Mouse (Mus musculus): ENCODE data around the gene Gm4450. TPM values are rescaled to one million over a fixed set of nuclear protein-coding genes. Genes with fewer than 3 reads are reported as not detected.

Gm4450 gene
- polyA plus RNA-seq, 1 experiment from 2014 or later = 0.19 TPM

GRCm38 (mm10) chr3:98426749-98427148, 30.2 kb downstream of the Gm4450 start:
- Histone ChIP-seq H3K4me3 (ENCODE audit: low read length) (peak overlapping the region; percentile 64), H3K9me3 (ENCODE audit: control insufficient read depth, low read length) (no peaks in the 10 kb centered on the region), H3K27ac (ENCODE audit: low read depth, low read length) (no peak overlapping the region; the same call in 1 of the 2 replicates), H3K9ac (ENCODE audit: low read depth, low read length) (peak overlapping the region; percentile 71; the same call in 1 of the 2 replicates), H3K27me3 (replicated peaks; ENCODE audit: control insufficient read depth, insufficient read depth, low read length) (0 out of 2 replicates have a peak, but pooled peaks cover 3% of the 10 kb centered on the region), H3K4me1 (ENCODE audit: control insufficient read depth, insufficient read depth, low read depth, low read length) (peaks cover 17% of the 10 kb centered on the region), H3K36me3 (ENCODE audit: control insufficient read depth, insufficient read depth, low read length) (peaks cover 4% of the 10 kb centered on the region; the same call in 1 of the 2 replicates), H3K4me2 (ENCODE audit: low read length) (peak overlapping the region; percentile 96)
- 41% methylated on average over 5 of the region's 5 CpGs for WGBS
- no peak; the same call in 1 of the 2 replicates for ATAC-seq

GRCm38 (mm10) chr3:98422926-98423325, 34.0 kb downstream of the Gm4450 start:
- H3K9me3 ChIP-seq (ENCODE audit: control insufficient read depth, low read length) = no peaks in the 10 kb centered on the region
- H3K27ac ChIP-seq (ENCODE audit: low read depth, low read length) = no peak overlapping the region
- WGBS = 88% methylated on average over 4 of the region's 4 CpGs
- H3K4me3 ChIP-seq (ENCODE audit: low read length) = no peak overlapping the region
- peaks cover 11% of the 10 kb centered on the region for H3K4me1 ChIP-seq (ENCODE audit: control insufficient read depth, insufficient read depth, low read depth, low read length)
- H3K9ac ChIP-seq (ENCODE audit: low read depth, low read length) = no peak overlapping the region
- 0 out of 2 replicates have a peak, but pooled peaks cover 3% of the 10 kb centered on the region for H3K27me3 ChIP-seq (replicated peaks; ENCODE audit: control insufficient read depth, insufficient read depth, low read length)
- no peak overlapping the region for H3K4me2 ChIP-seq (ENCODE audit: low read length)
- H3K36me3 ChIP-seq (ENCODE audit: control insufficient read depth, insufficient read depth, low read length) = peaks cover 4% of the 10 kb centered on the region; the same call in 1 of the 2 replicates
- ATAC-seq = no peak

- Histone ChIP-seq H3K4me2 (ENCODE audit: low read length) (no peak overlapping the region), H3K4me1 (ENCODE audit: control insufficient read depth, insufficient read depth, low read depth, low read length) (peaks cover 8% of the 10 kb centered on the region), H3K4me3 (ENCODE audit: low read length) (no peak overlapping the region), H3K9ac (ENCODE audit: low read depth, low read length) (no peak overlapping the region), H3K9me3 (ENCODE audit: control insufficient read depth, low read length) (no peaks in the 10 kb centered on the region), H3K27ac (ENCODE audit: low read depth, low read length) (no peak overlapping the region), H3K27me3 (replicated peaks; ENCODE audit: control insufficient read depth, insufficient read depth, low read length) (no peaks in the 10 kb centered on the region), H3K36me3 (ENCODE audit: control insufficient read depth, insufficient read depth, low read length) (no peaks in the 10 kb centered on the region)
- no peak for ATAC-seq
- 47% methylated on average over 4 of the region's 4 CpGs for WGBS
These were observed 37.2 kb downstream of the Gm4450 start for GRCm38 (mm10) chr3:98419786-98420070.

- Histone ChIP-seq H3K27me3 (replicated peaks; ENCODE audit: control insufficient read depth, insufficient read depth, low read length) (no peaks in the 10 kb centered on the region), H3K36me3 (ENCODE audit: control insufficient read depth, insufficient read depth, low read length) (no peaks in the 10 kb centered on the region), H3K9ac (ENCODE audit: low read depth, low read length) (no peak overlapping the region), H3K4me1 (ENCODE audit: control insufficient read depth, insufficient read depth, low read depth, low read length) (peaks cover 8% of the 10 kb centered on the region), H3K4me2 (ENCODE audit: low read length) (no peak overlapping the region), H3K27ac (ENCODE audit: low read depth, low read length) (no peak overlapping the region), H3K9me3 (ENCODE audit: control insufficient read depth, low read length) (no peaks in the 10 kb centered on the region), H3K4me3 (ENCODE audit: low read length) (no peak overlapping the region)
- ATAC-seq = no peak
- 64% methylated on average over 6 of the region's 6 CpGs for WGBS
These were observed 37.7 kb downstream of the Gm4450 start for GRCm38 (mm10) chr3:98418991-98419785.

- peaks cover 8% of the 10 kb centered on the region for H3K4me1 ChIP-seq (ENCODE audit: control insufficient read depth, insufficient read depth, low read depth, low read length)
- 38% methylated on average over 4 of the region's 4 CpGs for WGBS
- no peak overlapping the region for H3K9ac ChIP-seq (ENCODE audit: low read depth, low read length)
- no peak overlapping the region for H3K4me3 ChIP-seq (ENCODE audit: low read length)
- no peaks in the 10 kb centered on the region for H3K36me3 ChIP-seq (ENCODE audit: control insufficient read depth, insufficient read depth, low read length)
- ATAC-seq = peak; percentile 87
- H3K27ac ChIP-seq (ENCODE audit: low read depth, low read length) = no peak overlapping the region
- no peaks in the 10 kb centered on the region for H3K9me3 ChIP-seq (ENCODE audit: control insufficient read depth, low read length)
- no peak overlapping the region; the same call in 1 of the 2 replicates for H3K4me2 ChIP-seq (ENCODE audit: low read length)
- H3K27me3 ChIP-seq (replicated peaks; ENCODE audit: control insufficient read depth, insufficient read depth, low read length) = no peaks in the 10 kb centered on the region
These were observed 39.6 kb downstream of the Gm4450 start for GRCm38 (mm10) chr3:98417328-98417727.

GRCm38 (mm10) chr3:98416426-98417250, 40.3 kb downstream of the Gm4450 start:
- Histone ChIP-seq H3K27ac (ENCODE audit: low read depth, low read length) (no peak overlapping the region), H3K27me3 (replicated peaks; ENCODE audit: control insufficient read depth, insufficient read depth, low read length) (no peaks in the 10 kb centered on the region), H3K9ac (ENCODE audit: low read depth, low read length) (no peak overlapping the region), H3K4me1 (ENCODE audit: control insufficient read depth, insufficient read depth, low read depth, low read length) (peaks cover 8% of the 10 kb centered on the region), H3K9me3 (ENCODE audit: control insufficient read depth, low read length) (no peaks in the 10 kb centered on the region), H3K36me3 (ENCODE audit: control insufficient read depth, insufficient read depth, low read length) (no peaks in the 10 kb centered on the region), H3K4me2 (ENCODE audit: low read length) (no peak overlapping the region; the same call in 1 of the 2 replicates), H3K4me3 (ENCODE audit: low read length) (no peak overlapping the region)
- ATAC-seq = no peak
- WGBS = 74% methylated on average over 5 of the region's 5 CpGs

GRCm38 (mm10) chr3:98414296-98414695, 42.6 kb downstream of the Gm4450 start:
- no peak for ATAC-seq
- Histone ChIP-seq H3K4me2 (ENCODE audit: low read length) (no peak overlapping the region), H3K27ac (ENCODE audit: low read depth, low read length) (no peak overlapping the region), H3K36me3 (ENCODE audit: control insufficient read depth, insufficient read depth, low read length) (no peaks in the 10 kb centered on the region), H3K27me3 (replicated peaks; ENCODE audit: control insufficient read depth, insufficient read depth, low read length) (no peaks in the 10 kb centered on the region), H3K4me3 (ENCODE audit: low read length) (no peak overlapping the region), H3K9ac (ENCODE audit: low read depth, low read length) (no peak overlapping the region), H3K4me1 (ENCODE audit: control insufficient read depth, insufficient read depth, low read depth, low read length) (peaks cover 8% of the 10 kb centered on the region), H3K9me3 (ENCODE audit: control insufficient read depth, low read length) (no peaks in the 10 kb centered on the region)
- WGBS = 82% methylated on average over 3 of the region's 3 CpGs

- no peak overlapping the region for H3K4me2 ChIP-seq (ENCODE audit: low read length)
- no peaks in the 10 kb centered on the region for H3K9me3 ChIP-seq (ENCODE audit: control insufficient read depth, low read length)
- H3K36me3 ChIP-seq (ENCODE audit: control insufficient read depth, insufficient read depth, low read length) = no peaks in the 10 kb centered on the region
- H3K27me3 ChIP-seq (replicated peaks; ENCODE audit: control insufficient read depth, insufficient read depth, low read length) = no peaks in the 10 kb centered on the region
- no peak overlapping the region for H3K9ac ChIP-seq (ENCODE audit: low read depth, low read length)
- WGBS = 74% methylated on average over 2 of the region's 2 CpGs
- no peak overlapping the region for H3K27ac ChIP-seq (ENCODE audit: low read depth, low read length)
- H3K4me3 ChIP-seq (ENCODE audit: low read length) = no peak overlapping the region
- no peak for ATAC-seq
- H3K4me1 ChIP-seq (ENCODE audit: control insufficient read depth, insufficient read depth, low read depth, low read length) = peaks cover 8% of the 10 kb centered on the region
These were observed 43.2 kb downstream of the Gm4450 start for GRCm38 (mm10) chr3:98413733-98414132.

All from hindbrain, embryonic 16.5 days (tissue).